In the genomic region with DNA sequence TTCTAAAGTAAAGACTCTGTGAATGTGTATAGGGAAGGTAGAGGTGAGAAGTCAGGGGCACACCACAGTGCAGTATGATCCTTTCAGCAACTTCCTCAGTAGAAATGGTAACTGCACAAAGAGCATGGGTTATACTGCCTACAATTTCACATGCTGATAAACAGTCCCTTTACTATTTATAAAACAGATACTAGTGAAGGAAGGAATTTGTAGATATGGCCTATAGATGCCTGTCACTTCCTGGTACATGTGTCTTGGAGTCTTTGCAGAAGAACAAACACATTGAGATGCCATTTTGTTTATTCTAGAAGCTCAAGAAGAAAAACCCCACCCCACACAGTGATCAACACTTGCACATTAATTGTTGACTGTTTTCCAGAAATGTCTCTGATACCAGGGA, we compare ENCODE assay signal across 30 mouse cellular contexts.
"Had no signal": no experiment of that assay in that cellular context is flagged by ENCODE, and none has a peak within 500 bp of the region (broad histone marks: within the 10 kb centered on the region; RNA-seq: fewer than 3 reads in every experiment).

No protein-coding gene starts in this region.

- DNase-seq: heart, postnatal 10 days; heart, postnatal 14 days; heart, postnatal 36 days; heart, postnatal 4 days; kidney, adult 11 months; kidney, adult 18-20 months; kidney, adult 2 months; kidney, adult 8-10 months; kidney, adult 9 months; kidney, postnatal 10 days; kidney, postnatal 14 days; kidney, postnatal 25 days; kidney, postnatal 36 days; kidney, postnatal 4 days; layer of hippocampus, adult 9-11 months; layer of hippocampus, postnatal 36 days had no signal

- H3K4me1 ChIP-seq: heart, embryonic 12.5 days; heart, embryonic 13.5 days; heart, embryonic 15.5 days; hindbrain, embryonic 10.5 days; hindbrain, embryonic 12.5 days; hindbrain, embryonic 13.5 days; hindbrain, embryonic 15.5 days; intestine, embryonic 15.5 days; kidney, embryonic 15.5 days had no signal

- H3K27me3 ChIP-seq: heart, embryonic 12.5 days; heart, embryonic 13.5 days; heart, embryonic 15.5 days; hindbrain, embryonic 12.5 days; hindbrain, embryonic 13.5 days; hindbrain, embryonic 15.5 days; intestine, embryonic 15.5 days; kidney, embryonic 15.5 days had no signal

- H3K36me3 ChIP-seq: heart, embryonic 12.5 days; heart, embryonic 13.5 days; heart, embryonic 15.5 days; hindbrain, embryonic 10.5 days; hindbrain, embryonic 12.5 days; hindbrain, embryonic 13.5 days; hindbrain, embryonic 15.5 days; intestine, embryonic 15.5 days; kidney, embryonic 15.5 days had no signal

- H3K9ac ChIP-seq: heart, embryonic 12.5 days; heart, embryonic 13.5 days; heart, embryonic 15.5 days; hindbrain, embryonic 12.5 days; hindbrain, embryonic 13.5 days; hindbrain, embryonic 14.5 days; hindbrain, embryonic 15.5 days; intestine, embryonic 15.5 days; kidney, embryonic 15.5 days had no signal

- H3K4me3 ChIP-seq: heart, embryonic 12.5 days; heart, embryonic 13.5 days; heart, embryonic 15.5 days; hindbrain, embryonic 10.5 days; hindbrain, embryonic 12.5 days; hindbrain, embryonic 13.5 days; hindbrain, embryonic 15.5 days; intestine, embryonic 15.5 days; kidney, embryonic 15.5 days; layer of hippocampus, adult 2 months; left cerebral cortex, adult 2 months had no signal

- H3K9me3 ChIP-seq: heart, embryonic 12.5 days; heart, embryonic 13.5 days; heart, embryonic 15.5 days; hindbrain, embryonic 10.5 days; hindbrain, embryonic 12.5 days; hindbrain, embryonic 13.5 days; hindbrain, embryonic 15.5 days; intestine, embryonic 15.5 days; kidney, embryonic 15.5 days had no signal

- H3K27ac ChIP-seq: heart, embryonic 13.5 days; heart, embryonic 15.5 days; hindbrain, embryonic 10.5 days; hindbrain, embryonic 12.5 days; hindbrain, embryonic 13.5 days; hindbrain, embryonic 14.5 days; hindbrain, embryonic 15.5 days; hindbrain, postnatal 0 days; intestine, embryonic 15.5 days; kidney, embryonic 15.5 days; kidney, postnatal 0 days; layer of hippocampus, adult 2 months; left cerebral cortex, adult 2 months had no signal
